Mouse (Mus musculus) MEL (cell line): ENCODE results near the gene Dnaic2.

Experiments
- CHD2 ChIP-seq: IDR thresholded peaks from 2 replicates; pipeline ENCODE4 v1.6.1; 2011; ENCODE audit warnings: low read length, improper control_type of control experiment
- RCOR1 ChIP-seq: IDR thresholded peaks from 2 replicates; pipeline ENCODE4 v1.6.1; 2012; ENCODE audit warnings: low read depth, mild to moderate bottlenecking, inconsistent platforms, low read length, improper control_type of control experiment
- USF1 ChIP-seq: IDR thresholded peaks from 2 replicates; pipeline ENCODE4 v1.6.1; 2014; ENCODE audit warnings: low read depth, mild to moderate bottlenecking, inconsistent platforms, low read length, improper control_type of control experiment, moderate library complexity

- TF ChIP-seq RCOR1: no peak
- no peak for TF ChIP-seq USF1
- TF ChIP-seq CHD2: no peak
Observed at GRCm38 (mm10) chr11:114688729-114689128, 38.5 kb upstream of the Dnaic2 start.
